Mouse (Mus musculus): ENCODE results near the gene Clint1. TPM values are rescaled to one million over a fixed set of nuclear protein-coding genes. Genes with fewer than 3 reads are reported as not detected.

Clint1 gene
- polyA plus RNA-seq, 1 experiment from 2014 or later: 81.8 TPM

- Histone ChIP-seq H3K4me3 (no peak overlapping the region), H3K9me3 (no peaks in the 10 kb centered on the region), H3K36me3 (peaks cover 61% of the 10 kb centered on the region), H3K9ac (no peak overlapping the region), H3K4me1 (no peaks in the 10 kb centered on the region), H3K27me3 (no peaks in the 10 kb centered on the region), H3K4me2 (no peak overlapping the region), H3K27ac (no peak overlapping the region)
- ATAC-seq (ENCODE audit: insufficient number of reproducible peaks, insufficient read depth, low FRiP score, low TSS enrichment, low read depth): no peak
- 94% methylated on average over 8 of the region's 8 CpGs for WGBS
Observed at GRCm38 (mm10) chr11:45937478-45937877, 85.6 kb downstream of the Clint1 start.

- ATAC-seq (ENCODE audit: insufficient number of reproducible peaks, insufficient read depth, low FRiP score, low TSS enrichment, low read depth): no peak
- Histone ChIP-seq H3K9ac (no peak overlapping the region), H3K36me3 (peaks cover 48% of the 10 kb centered on the region), H3K4me2 (no peak overlapping the region), H3K4me1 (peaks cover 12% of the 10 kb centered on the region), H3K27me3 (no peaks in the 10 kb centered on the region), H3K4me3 (no peak overlapping the region), H3K27ac (no peak overlapping the region), H3K9me3 (no peaks in the 10 kb centered on the region)
- WGBS: 88% methylated on average over 8 of the region's 8 CpGs
Observed at GRCm38 (mm10) chr11:45938917-45939316, 87.1 kb downstream of the Clint1 start.

GRCm38 (mm10) chr11:45942281-45942680, 90.4 kb downstream of the Clint1 start:
- H3K9me3 ChIP-seq: no peaks in the 10 kb centered on the region
- H3K4me3 ChIP-seq: no peak overlapping the region
- ATAC-seq (ENCODE audit: insufficient number of reproducible peaks, insufficient read depth, low FRiP score, low TSS enrichment, low read depth): no peak
- H3K9ac ChIP-seq: no peak overlapping the region
- WGBS: 86% methylated on average over 7 of the region's 7 CpGs
- no peak overlapping the region for H3K4me2 ChIP-seq
- H3K4me1 ChIP-seq: peaks cover 12% of the 10 kb centered on the region
- peaks cover 17% of the 10 kb centered on the region for H3K36me3 ChIP-seq
- H3K27me3 ChIP-seq: no peaks in the 10 kb centered on the region
- no peak overlapping the region for H3K27ac ChIP-seq

GRCm38 (mm10) chr11:45943108-45943705, 91.4 kb downstream of the Clint1 start:
- peak overlapping the region; percentile 89; the same call in 1 of the 2 replicates for H3K9ac ChIP-seq

GRCm38 (mm10) chr11:45943891-45944642, 92.2 kb downstream of the Clint1 start:
- H3K27me3 ChIP-seq: no peaks in the 10 kb centered on the region
- no peaks in the 10 kb centered on the region for H3K9me3 ChIP-seq
- peaks cover 12% of the 10 kb centered on the region for H3K4me1 ChIP-seq
- under 1% methylated on average over 49 of the region's 49 CpGs for WGBS
- peak overlapping the region; percentile 57; the same call in 1 of the 2 replicates for H3K27ac ChIP-seq
- H3K4me2 ChIP-seq: peak overlapping the region; percentile 87
- peaks cover 16% of the 10 kb centered on the region; the same call in 1 of the 2 replicates for H3K36me3 ChIP-seq
- peak overlapping the region; percentile 90 for H3K4me3 ChIP-seq
- peak overlapping the region; percentile 89 for H3K9ac ChIP-seq
- ATAC-seq (ENCODE audit: insufficient number of reproducible peaks, insufficient read depth, low FRiP score, low TSS enrichment, low read depth): peak; percentile 63

More at GRCm38 (mm10) chr11:45943108-45943705, 91.4 kb downstream of the Clint1 start:
- peaks cover 12% of the 10 kb centered on the region for H3K4me1 ChIP-seq
- no peaks in the 10 kb centered on the region for H3K9me3 ChIP-seq
- WGBS: 65% methylated on average over 7 of the region's 7 CpGs
- peak overlapping the region; percentile 87 for H3K4me2 ChIP-seq
- peak overlapping the region; percentile 90 for H3K4me3 ChIP-seq
- H3K36me3 ChIP-seq: peaks cover 13% of the 10 kb centered on the region; the same call in 1 of the 2 replicates
- no peak for ATAC-seq (ENCODE audit: insufficient number of reproducible peaks, insufficient read depth, low FRiP score, low TSS enrichment, low read depth)
- no peaks in the 10 kb centered on the region for H3K27me3 ChIP-seq
- no peak overlapping the region for H3K27ac ChIP-seq

- peak within 1 kb of the TSS; percentile 57; the same call in 1 of the 2 replicates for H3K27ac ChIP-seq
- ATAC-seq (ENCODE audit: insufficient number of reproducible peaks, insufficient read depth, low FRiP score, low TSS enrichment, low read depth): peak; percentile 86
- no peaks in the 10 kb centered on the region for H3K27me3 ChIP-seq
- peaks cover 22% of the 10 kb centered on the region for H3K36me3 ChIP-seq
- under 1% methylated on average over 48 of the region's 55 CpGs for WGBS
- peak within 1 kb of the TSS; percentile 89 for H3K9ac ChIP-seq
- peaks cover 12% of the 10 kb centered on the region for H3K4me1 ChIP-seq
- H3K4me2 ChIP-seq: peak within 1 kb of the TSS; percentile 87
- peak within 1 kb of the TSS; percentile 90 for H3K4me3 ChIP-seq
- H3K9me3 ChIP-seq: no peaks in the 10 kb centered on the region
Observed at GRCm38 (mm10) chr11:45944643-45945156, 92.8 kb downstream of the Clint1 start, which contains the start of gene Lsm11. Gene Lsm11, minus strand, starts transcription at chr11:45944935.

GRCm38 (mm10) chr11:45946796-45947195, 94.9 kb downstream of the Clint1 start:
- Histone ChIP-seq H3K36me3 (peaks cover 30% of the 10 kb centered on the region), H3K4me2 (no peak overlapping the region), H3K9me3 (no peaks in the 10 kb centered on the region), H3K4me3 (no peak overlapping the region), H3K27me3 (no peaks in the 10 kb centered on the region), H3K9ac (no peak overlapping the region), H3K27ac (no peak overlapping the region), H3K4me1 (peaks cover 12% of the 10 kb centered on the region)
- 83% methylated on average over 4 of the region's 4 CpGs for WGBS
- no peak for ATAC-seq (ENCODE audit: insufficient number of reproducible peaks, insufficient read depth, low FRiP score, low TSS enrichment, low read depth)

- Histone ChIP-seq H3K9ac (no peak overlapping the region), H3K36me3 (peaks cover 36% of the 10 kb centered on the region), H3K4me2 (no peak overlapping the region), H3K9me3 (no peaks in the 10 kb centered on the region), H3K27ac (no peak overlapping the region), H3K4me3 (no peak overlapping the region), H3K4me1 (peaks cover 12% of the 10 kb centered on the region), H3K27me3 (no peaks in the 10 kb centered on the region)
- WGBS: 88% methylated on average over 2 of the region's 2 CpGs
- ATAC-seq (ENCODE audit: insufficient number of reproducible peaks, insufficient read depth, low FRiP score, low TSS enrichment, low read depth): no peak
Observed at GRCm38 (mm10) chr11:45947491-45947890, 95.6 kb downstream of the Clint1 start.

- H3K4me2 ChIP-seq: peak within 1 kb of the TSS; percentile 64
- H3K4me1 ChIP-seq: peaks cover 3% of the 10 kb centered on the region; the same call in 1 of the 2 replicates
- peaks cover 19% of the 10 kb centered on the region for H3K36me3 ChIP-seq
- no peak within 1 kb of the TSS for H3K27ac ChIP-seq
- H3K4me3 ChIP-seq: peak within 1 kb of the TSS; percentile 66
- peak within 1 kb of the TSS; percentile 70 for H3K9ac ChIP-seq
- WGBS: under 1% methylated on average over 32 of the region's 32 CpGs
- H3K9me3 ChIP-seq: no peaks in the 10 kb centered on the region
- peak; percentile 96 for ATAC-seq (ENCODE audit: insufficient number of reproducible peaks, insufficient read depth, low FRiP score, low TSS enrichment, low read depth)
- H3K27me3 ChIP-seq: no peaks in the 10 kb centered on the region
Observed at GRCm38 (mm10) chr11:45955127-45955627, 103.3 kb downstream of the Clint1 start, which contains the start of gene Thg1l. Gene Thg1l, minus strand, starts transcription at chr11:45955494.

- ATAC-seq (ENCODE audit: insufficient number of reproducible peaks, insufficient read depth, low FRiP score, low TSS enrichment, low read depth): no peak
Observed at GRCm38 (mm10) chr11:45959598-45959997, 107.7 kb downstream of the Clint1 start.

GRCm38 (mm10) chr11:45960003-45960402, 108.2 kb downstream of the Clint1 start:
- Histone ChIP-seq H3K4me1 (no peaks in the 10 kb centered on the region), H3K27me3 (no peaks in the 10 kb centered on the region), H3K4me2 (no peak overlapping the region), H3K36me3 (no peaks in the 10 kb centered on the region), H3K9ac (no peak overlapping the region), H3K9me3 (no peaks in the 10 kb centered on the region), H3K4me3 (no peak overlapping the region), H3K27ac (no peak overlapping the region)
- no peak for ATAC-seq (ENCODE audit: insufficient number of reproducible peaks, insufficient read depth, low FRiP score, low TSS enrichment, low read depth)
- 83% methylated on average over 5 of the region's 5 CpGs for WGBS

More at GRCm38 (mm10) chr11:45959598-45959997, 107.7 kb downstream of the Clint1 start:
- H3K27me3 ChIP-seq: no peaks in the 10 kb centered on the region
- H3K9me3 ChIP-seq: no peaks in the 10 kb centered on the region
- no peak overlapping the region for H3K27ac ChIP-seq
- H3K9ac ChIP-seq: no peak overlapping the region
- H3K4me3 ChIP-seq: no peak overlapping the region
- H3K4me2 ChIP-seq: no peak overlapping the region
- no peaks in the 10 kb centered on the region for H3K36me3 ChIP-seq
- WGBS: 79% methylated on average over 3 of the region's 3 CpGs
- H3K4me1 ChIP-seq: peaks cover 3% of the 10 kb centered on the region; the same call in 1 of the 2 replicates
